Mouse (Mus musculus): ENCODE results near the gene Vmn1r143.
"Not testable (repeated sequence)": the region's sequence is repeated elsewhere in the genome, so short reads cannot be mapped to it uniquely, and the experiment has no call there.

Gene Vmn1r143

GRCm38 (mm10) chr7:22189077-22189476 is at the start of gene Vmn1r143:
TSS of gene Vmn1r143 (plus strand) at chr7:22189377.
- DNase-seq (ENCODE audit: low read depth, low spot score), result not testable (repeated sequence)

DNA sequence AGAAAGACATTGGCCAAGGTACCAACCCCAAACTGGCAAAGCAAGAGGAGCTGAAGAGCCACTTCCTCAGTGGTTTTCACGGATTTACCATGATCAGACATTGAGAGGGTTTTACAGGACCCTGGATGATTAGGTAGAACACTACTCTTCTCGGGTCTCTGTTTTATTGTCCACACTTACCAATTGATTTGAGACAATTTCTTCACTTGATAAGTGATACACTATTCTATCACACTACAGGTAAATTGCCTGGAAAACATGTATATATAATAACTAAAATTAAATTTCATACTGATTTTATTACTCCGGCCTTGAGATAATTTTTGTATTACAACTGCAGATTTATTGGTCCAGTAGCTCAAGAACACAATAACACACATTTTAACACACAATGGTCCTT is 25.2 kb upstream of the Vmn1r143 start, which contains the start of gene Vmn1r142:
Gene Vmn1r142 (minus strand): TSS at position 101 of the 400 bp plus-strand sequence.
- not testable (repeated sequence) for DNase-seq (ENCODE audit: low read depth, low spot score)

DNA sequence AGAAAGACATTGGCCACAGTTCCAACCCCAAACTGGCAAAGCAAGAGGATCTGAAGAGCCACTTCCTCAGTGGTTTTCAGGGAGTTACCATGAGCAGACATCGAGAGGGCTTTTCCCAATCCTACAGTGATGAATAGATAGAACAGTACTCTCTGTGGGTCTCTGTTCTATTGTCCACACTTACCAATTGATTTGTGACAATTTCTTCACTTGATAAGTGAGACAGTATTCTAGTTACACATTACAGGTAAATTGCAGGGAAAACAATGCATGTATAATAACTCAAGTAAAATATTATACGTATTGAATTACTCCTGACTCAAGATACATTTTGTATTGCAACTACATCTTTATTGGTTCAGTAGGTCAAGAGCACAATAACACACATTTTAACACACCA is 12.0 kb downstream of the Vmn1r143 start, which contains the start of gene Gm8653:
Gene Gm8653 (minus strand): TSS at position 101 of the 400 bp plus-strand sequence.
- DNase-seq (ENCODE audit: low read depth, low spot score), result not testable (repeated sequence)

DNA sequence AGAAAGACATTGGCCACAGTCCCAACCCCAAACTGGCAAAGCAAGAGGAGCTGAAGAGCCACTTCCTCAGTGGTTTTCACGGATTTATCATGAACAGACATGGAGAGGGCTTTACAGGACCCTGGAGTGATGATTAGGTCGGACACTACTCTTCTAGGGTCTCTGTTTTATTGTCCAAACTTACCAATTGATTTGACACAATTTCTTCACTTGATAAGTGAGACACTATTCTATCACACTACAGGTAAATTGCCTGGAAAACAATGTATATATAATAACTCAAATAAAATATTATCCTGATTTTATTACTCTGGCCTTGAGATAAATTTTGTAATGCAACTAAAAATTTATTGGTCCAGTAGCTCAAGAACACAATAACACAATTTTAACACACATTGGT is 40.2 kb downstream of the Vmn1r143 start, which contains the start of gene Gm8453:
Gene Gm8453 (minus strand): TSS at position 101 of the 400 bp plus-strand sequence.
- not testable (repeated sequence) for DNase-seq (ENCODE audit: low read depth, low spot score)
